Mouse (Mus musculus) heart, embryonic 12.5 days (tissue): ENCODE results near the gene Nfatc4. TPM values are rescaled to one million over a fixed set of nuclear protein-coding genes. Genes with fewer than 3 reads are reported as not detected.
A peak's percentile ranks its signal among the peaks of the same experiment; 100 is the strongest.

Source experiments
- ATAC-seq: fragments of 200-750 bp; cut with Nextera tagmentation; 2 replicates; pipeline ENCODE4 v1.8.0; 2017; ENCODE audit warnings: moderate TSS enrichment, moderate library complexity; ENCODE audit not compliant: insufficient number of reproducible peaks, low FRiP score
- H3K27ac ChIP-seq: fragments of 300-500 bp; sonication (generic); 2 replicates; pipeline ENCODE4 v1.5.1; 2016; ENCODE audit warnings: mild to moderate bottlenecking, moderate library complexity; ENCODE audit not compliant: poor library complexity, severe bottlenecking
- H3K27me3 ChIP-seq: fragments of 300-500 bp; sonication (generic); replicated peaks from 2 replicates; pipeline ENCODE4 v1.6.1; 2016; ENCODE audit warnings: mild to moderate bottlenecking, moderate library complexity
- H3K36me3 ChIP-seq: fragments of 300-500 bp; sonication (generic); 2 replicates; pipeline ENCODE4 v1.6.1; 2016; ENCODE audit warnings: mild to moderate bottlenecking, moderate library complexity
- H3K4me1 ChIP-seq: fragments of 300-500 bp; sonication (generic); replicated peaks from 2 replicates; pipeline ENCODE4 v1.6.1; 2016; ENCODE audit warnings: mild to moderate bottlenecking
- H3K4me2 ChIP-seq: fragments of 300-500 bp; sonication (generic); 2 replicates; pipeline ENCODE4 v1.6.1; 2016; ENCODE audit warnings: mild to moderate bottlenecking, moderate library complexity
- H3K4me3 ChIP-seq: fragments of 300-500 bp; sonication (generic); 2 replicates; pipeline ENCODE4 v1.5.1; 2016; ENCODE audit warnings: mild to moderate bottlenecking
- H3K9ac ChIP-seq: fragments of 300-500 bp; sonication (generic); 2 replicates; pipeline ENCODE4 v1.6.1; 2016; ENCODE audit warnings: mild to moderate bottlenecking, moderate library complexity
- H3K9me3 ChIP-seq: fragments of 300-500 bp; sonication (generic); replicated peaks from 2 replicates; pipeline ENCODE4 v1.6.1; 2016; ENCODE audit warnings: mild to moderate bottlenecking, moderate library complexity
- WGBS: fragments of 180-500 bp; shearing (Covaris S2); methylation state at CpG from one replicate; pipeline ENCODE4 v1.1.7; 2016; 5-methylcytosine and 5-hydroxymethylcytosine counted together
- polyA plus RNA-seq: library from polyadenylated mRNA; unstranded; fragments of >200 nt; fragmentation: Nextera tagmentation; extraction: Ambion mirVana; gene quantifications from 2 replicates; pipeline ENCODE4 v1.2.1, GENCODE M21; 2016

The Nfatc4 gene
- polyA plus RNA-seq, 1 experiment from 2014 or later, result 18.6 TPM

- Histone ChIP-seq H3K27me3 (peaks cover 72% of the 10 kb centered on the region), H3K4me1 (peaks cover 39% of the 10 kb centered on the region), H3K4me3 (no peak overlapping the region), H3K36me3 (no peaks in the 10 kb centered on the region), H3K9me3 (no peaks in the 10 kb centered on the region), H3K27ac (no peak overlapping the region), H3K4me2 (0 out of 2 replicates have a peak overlapping the region, but pooled peaks have one; percentile 68), H3K9ac (no peak overlapping the region)
- no peak for ATAC-seq
- WGBS, result 23% methylated on average over 6 of the region's 6 CpGs
Observed at GRCm38 (mm10) chr14:55785195-55785594, 37.7 kb upstream of the Nfatc4 start.

- no peak overlapping the region for H3K9ac ChIP-seq
- no peak for ATAC-seq
- 22% methylated on average over 11 of the region's 11 CpGs for WGBS
- H3K9me3 ChIP-seq, result no peaks in the 10 kb centered on the region
- no peaks in the 10 kb centered on the region for H3K36me3 ChIP-seq
- H3K27ac ChIP-seq, result no peak overlapping the region
- H3K4me2 ChIP-seq, result peak overlapping the region; percentile 73
- H3K4me3 ChIP-seq, result peak overlapping the region; percentile 44
- peaks cover 58% of the 10 kb centered on the region for H3K27me3 ChIP-seq
- peaks cover 26% of the 10 kb centered on the region for H3K4me1 ChIP-seq
Observed at GRCm38 (mm10) chr14:55787731-55788130, 35.2 kb upstream of the Nfatc4 start.

- peak within 1 kb of the TSS; percentile 73 for H3K4me2 ChIP-seq
- ATAC-seq, result no peak
- H3K36me3 ChIP-seq, result no peaks in the 10 kb centered on the region
- peak within 1 kb of the TSS; percentile 44 for H3K4me3 ChIP-seq
- WGBS, result 2% methylated on average over 40 of the region's 40 CpGs
- H3K27me3 ChIP-seq, result peaks cover 57% of the 10 kb centered on the region
- no peak within 1 kb of the TSS for H3K27ac ChIP-seq
- peaks cover 24% of the 10 kb centered on the region for H3K4me1 ChIP-seq
- no peaks in the 10 kb centered on the region for H3K9me3 ChIP-seq
- peak within 1 kb of the TSS; percentile 45 for H3K9ac ChIP-seq
Observed at GRCm38 (mm10) chr14:55788256-55789050, 34.5 kb upstream of the Nfatc4 start, which contains the start of gene Ripk3. TSS of gene Ripk3 (minus strand) at chr14:55788865.

GRCm38 (mm10) chr14:55793461-55793860, 29.5 kb upstream of the Nfatc4 start:
- no peak overlapping the region for H3K4me2 ChIP-seq
- no peak overlapping the region for H3K9ac ChIP-seq
- H3K36me3 ChIP-seq, result no peaks in the 10 kb centered on the region
- WGBS, result 58% methylated on average over 2 of the region's 2 CpGs
- peaks cover 3% of the 10 kb centered on the region; the same call in 1 of the 2 replicates for H3K4me1 ChIP-seq
- ATAC-seq, result no peak
- H3K27ac ChIP-seq, result no peak overlapping the region
- 0 out of 2 replicates have a peak, but pooled peaks cover 2% of the 10 kb centered on the region for H3K9me3 ChIP-seq
- H3K4me3 ChIP-seq, result no peak overlapping the region
- peaks cover 14% of the 10 kb centered on the region for H3K27me3 ChIP-seq

- Histone ChIP-seq H3K4me1 (no peaks in the 10 kb centered on the region; the same call in 1 of the 2 replicates), H3K4me3 (no peak overlapping the region), H3K9ac (no peak overlapping the region), H3K4me2 (no peak overlapping the region), H3K27me3 (peaks cover 11% of the 10 kb centered on the region), H3K36me3 (no peaks in the 10 kb centered on the region), H3K9me3 (0 out of 2 replicates have a peak, but pooled peaks cover 2% of the 10 kb centered on the region), H3K27ac (no peak overlapping the region)
- no peak for ATAC-seq
- 61% methylated on average over 2 of the region's 2 CpGs for WGBS
Observed at GRCm38 (mm10) chr14:55793946-55794345, 29.0 kb upstream of the Nfatc4 start.

GRCm38 (mm10) chr14:55795380-55796163, 27.4 kb upstream of the Nfatc4 start:
- peak; percentile 75 for ATAC-seq
- Histone ChIP-seq H3K27ac (peak overlapping the region; percentile 73), H3K4me1 (no peaks in the 10 kb centered on the region; the same call in 1 of the 2 replicates), H3K27me3 (no peaks in the 10 kb centered on the region), H3K4me3 (no peak overlapping the region), H3K9me3 (0 out of 2 replicates have a peak, but pooled peaks cover 2% of the 10 kb centered on the region), H3K4me2 (no peak overlapping the region), H3K36me3 (no peaks in the 10 kb centered on the region), H3K9ac (no peak overlapping the region)
- 67% methylated on average over 15 of the region's 15 CpGs for WGBS

GRCm38 (mm10) chr14:55814885-55815284, 8.1 kb upstream of the Nfatc4 start:
- Histone ChIP-seq H3K27ac (no peak overlapping the region), H3K4me2 (peak overlapping the region; percentile 66), H3K36me3 (no peaks in the 10 kb centered on the region), H3K9ac (peak overlapping the region; percentile 65), H3K4me3 (peak overlapping the region; percentile 52), H3K27me3 (no peaks in the 10 kb centered on the region), H3K4me1 (peaks cover 4% of the 10 kb centered on the region), H3K9me3 (no peaks in the 10 kb centered on the region)
- WGBS, result 19% methylated on average over 16 of the region's 16 CpGs
- no peak for ATAC-seq

GRCm38 (mm10) chr14:55815310-55815751, 7.6 kb upstream of the Nfatc4 start:
- peak overlapping the region; percentile 52 for H3K4me3 ChIP-seq
- H3K9ac ChIP-seq, result peak overlapping the region; percentile 65
- H3K4me1 ChIP-seq, result peaks cover 4% of the 10 kb centered on the region
- H3K4me2 ChIP-seq, result peak overlapping the region; percentile 66
- H3K36me3 ChIP-seq, result no peaks in the 10 kb centered on the region
- no peaks in the 10 kb centered on the region for H3K27me3 ChIP-seq
- no peak overlapping the region for H3K27ac ChIP-seq
- ATAC-seq, result peak; percentile 57
- H3K9me3 ChIP-seq, result no peaks in the 10 kb centered on the region
- WGBS, result 16% methylated on average over 17 of the region's 17 CpGs

- ATAC-seq, result no peak
- no peaks in the 10 kb centered on the region for H3K9me3 ChIP-seq
- peaks cover 18% of the 10 kb centered on the region for H3K4me1 ChIP-seq
- H3K9ac ChIP-seq, result no peak overlapping the region
- H3K4me2 ChIP-seq, result no peak overlapping the region
- H3K36me3 ChIP-seq, result no peaks in the 10 kb centered on the region
- 64% methylated on average over 7 of the region's 7 CpGs for WGBS
- no peak overlapping the region for H3K27ac ChIP-seq
- H3K27me3 ChIP-seq, result no peaks in the 10 kb centered on the region
- H3K4me3 ChIP-seq, result no peak overlapping the region
Observed at GRCm38 (mm10) chr14:55819845-55820405, 3.0 kb upstream of the Nfatc4 start.

- no peaks in the 10 kb centered on the region for H3K9me3 ChIP-seq
- no peak overlapping the region for H3K4me3 ChIP-seq
- ATAC-seq, result no peak
- peaks cover 20% of the 10 kb centered on the region for H3K4me1 ChIP-seq
- no peak overlapping the region for H3K4me2 ChIP-seq
- no peaks in the 10 kb centered on the region for H3K36me3 ChIP-seq
- no peaks in the 10 kb centered on the region for H3K27me3 ChIP-seq
- 76% methylated on average over 9 of the region's 9 CpGs for WGBS
- no peak overlapping the region for H3K27ac ChIP-seq
- no peak overlapping the region for H3K9ac ChIP-seq
Observed at GRCm38 (mm10) chr14:55820576-55820975, 2.4 kb upstream of the Nfatc4 start.
